Mouse (Mus musculus) c-Kit-negative CD71-positive TER-119-positive erythroid progenitor cells, embryonic 14.5 days (primary cell): ENCODE results near the gene Copz1.
A peak's percentile ranks its signal among the peaks of the same experiment; 100 is the strongest.
"Not testable (repeated sequence)": the region's sequence is repeated elsewhere in the genome, so short reads cannot be mapped to it uniquely, and the experiment has no call there.

ENCODE experiments used
- DNase-seq: peaks from one replicate; pipeline ENCODE4 v3.0.0-alpha.2; 2013; ENCODE audit warnings: low read depth, low spot score

The Copz1 gene

DNA sequence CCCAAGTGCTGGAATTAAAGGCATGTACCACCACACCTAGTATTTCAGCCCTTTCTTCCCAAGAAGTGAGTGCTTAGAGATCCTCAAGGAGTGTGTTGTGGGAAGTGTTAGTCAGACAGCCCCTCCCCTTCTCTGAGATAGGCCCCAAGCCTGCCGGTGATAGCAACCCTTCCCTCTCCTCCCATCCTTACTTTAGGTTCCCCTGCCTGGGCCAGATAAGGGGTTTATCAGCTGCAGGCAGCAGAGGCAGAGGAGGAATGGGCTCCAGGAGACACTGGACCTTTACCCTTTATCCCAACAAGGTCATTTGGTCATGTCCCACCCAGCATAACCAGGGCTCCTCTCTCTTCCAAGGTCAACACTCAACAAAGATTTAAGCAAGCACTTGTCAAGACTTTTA, 20.9 kb upstream of the Copz1 start:
- peak; percentile 79 for DNase-seq

GRCm38 (mm10) chr15:103252660-103253059, 19.9 kb upstream of the Copz1 start:
- no peak for DNase-seq

DNA sequence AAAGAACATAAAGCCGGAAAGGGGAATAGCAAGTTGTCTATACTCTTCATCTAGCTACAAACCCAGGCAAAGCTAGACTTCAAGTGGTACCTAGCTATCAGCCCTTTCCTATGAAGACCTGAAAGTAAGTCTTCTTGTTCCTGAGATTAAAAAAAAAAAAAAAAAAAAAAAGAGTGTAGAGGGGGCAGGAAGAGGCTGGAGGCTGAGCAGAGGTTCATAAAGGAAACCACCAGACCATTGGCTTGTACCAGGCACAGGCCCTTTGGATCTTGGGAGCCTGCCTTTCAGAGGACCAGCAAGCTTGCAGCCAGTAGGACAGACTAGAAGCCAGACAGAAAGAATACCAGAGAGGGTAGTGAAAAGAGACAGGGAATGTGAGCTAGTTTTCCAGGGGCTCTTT, 19.2 kb upstream of the Copz1 start:
- no peak for DNase-seq

- no peak for DNase-seq
Measured at GRCm38 (mm10) chr15:103255169-103255568, 17.3 kb upstream of the Copz1 start.

- DNase-seq = no peak
Measured at GRCm38 (mm10) chr15:103256210-103256986, 16.1 kb upstream of the Copz1 start.

GRCm38 (mm10) chr15:103257790-103258728, 14.5 kb upstream of the Copz1 start, which contains the start of gene Nfe2:
Gene Nfe2 (minus strand): TSS chr15:103258403.
- peak; percentile 91 for DNase-seq

DNA sequence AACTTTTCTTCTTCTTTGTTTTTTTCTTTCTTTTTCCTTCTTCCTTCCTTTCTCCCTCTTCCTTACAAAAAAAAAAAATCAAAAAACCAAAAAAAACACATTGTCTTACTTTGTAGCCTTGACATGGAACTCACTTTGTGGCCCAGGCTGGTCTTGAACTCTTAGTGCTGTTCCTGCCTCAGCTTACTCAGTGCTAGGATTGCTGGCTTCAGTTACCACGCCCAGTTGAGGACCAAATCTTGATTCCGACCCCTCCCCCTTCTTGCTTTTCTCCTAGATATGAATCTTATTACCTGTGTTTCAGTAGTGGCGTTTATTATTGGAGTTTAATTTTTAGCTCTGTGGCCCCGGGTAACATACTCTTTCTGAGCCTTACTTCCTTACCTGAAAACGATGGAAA, 13.4 kb upstream of the Copz1 start:
- DNase-seq = no peak

GRCm38 (mm10) chr15:103259989-103260388, 12.5 kb upstream of the Copz1 start:
- no peak for DNase-seq

GRCm38 (mm10) chr15:103264794-103265193, 7.7 kb upstream of the Copz1 start:
- DNase-seq = no peak

- DNase-seq = no peak
Measured at GRCm38 (mm10) chr15:103268903-103269302, 3.6 kb upstream of the Copz1 start.

DNA sequence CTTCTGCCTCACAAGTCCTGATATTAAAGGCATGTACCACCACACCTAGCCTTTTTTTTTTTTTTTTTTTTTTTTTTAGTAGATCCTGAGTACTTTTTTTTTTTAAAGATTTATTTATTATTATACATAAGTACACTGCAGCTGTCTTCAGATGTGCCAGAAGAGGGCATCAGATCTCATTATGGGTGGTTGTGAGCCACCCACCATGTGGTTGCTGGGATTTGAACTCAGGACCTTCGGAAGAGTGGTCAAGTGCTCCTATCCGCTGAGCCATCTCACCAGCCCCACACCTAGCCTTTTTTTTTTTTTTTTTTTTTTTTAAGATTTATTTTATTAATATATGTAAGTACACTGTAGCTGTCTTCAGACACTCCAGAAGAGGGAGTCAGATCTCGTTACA, 3.4 kb downstream of the Copz1 start:
- DNase-seq = not testable (repeated sequence)

DNA sequence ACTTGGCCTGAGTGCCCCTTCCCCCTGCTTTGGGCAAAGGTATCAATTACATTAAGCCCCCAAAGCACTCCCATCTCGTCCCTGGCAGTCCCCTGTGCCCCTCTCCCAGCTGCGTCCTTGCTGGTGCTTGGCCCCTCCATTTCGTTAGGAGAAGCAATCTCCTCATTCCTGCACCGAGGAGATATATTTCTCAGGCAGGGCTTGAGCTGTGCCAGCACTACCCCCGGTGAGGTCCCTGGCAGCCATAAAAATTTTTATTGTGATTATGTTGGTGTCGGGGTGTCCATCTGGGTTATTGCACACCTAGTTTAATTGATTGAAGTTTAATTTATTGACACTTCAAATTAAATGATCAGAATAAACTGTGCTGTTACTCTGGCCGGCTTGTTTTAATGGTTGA, 5.4 kb downstream of the Copz1 start:
- DNase-seq = no peak

DNA sequence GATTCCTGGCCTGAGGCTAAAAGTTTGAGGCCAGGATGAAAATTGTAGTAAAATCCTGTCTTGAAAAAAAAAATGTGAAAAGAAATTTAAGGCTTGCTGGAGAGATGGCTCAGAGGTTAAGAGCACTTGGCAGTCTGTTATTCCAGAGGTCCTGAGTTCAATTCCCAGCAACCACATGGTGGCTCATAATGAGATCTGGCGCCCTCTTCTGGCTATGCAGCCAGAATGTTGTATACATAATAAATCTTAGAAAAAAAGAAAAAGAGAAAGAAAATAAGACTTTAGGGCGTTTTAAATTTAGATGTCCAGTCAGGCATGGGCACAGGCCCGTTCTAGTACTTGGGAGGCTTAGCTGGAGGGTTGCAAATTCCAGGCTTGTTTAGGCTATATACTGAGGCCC, 7.2 kb downstream of the Copz1 start:
- DNase-seq = peak; percentile 67

GRCm38 (mm10) chr15:103280817-103281464, 8.4 kb downstream of the Copz1 start:
- DNase-seq = peak; percentile 65

GRCm38 (mm10) chr15:103281465-103282205, 9.1 kb downstream of the Copz1 start:
- no peak for DNase-seq

GRCm38 (mm10) chr15:103284066-103284465, 11.6 kb downstream of the Copz1 start:
- peak; percentile 25 for DNase-seq

GRCm38 (mm10) chr15:103284647-103285046, 12.1 kb downstream of the Copz1 start:
- no peak for DNase-seq

DNA sequence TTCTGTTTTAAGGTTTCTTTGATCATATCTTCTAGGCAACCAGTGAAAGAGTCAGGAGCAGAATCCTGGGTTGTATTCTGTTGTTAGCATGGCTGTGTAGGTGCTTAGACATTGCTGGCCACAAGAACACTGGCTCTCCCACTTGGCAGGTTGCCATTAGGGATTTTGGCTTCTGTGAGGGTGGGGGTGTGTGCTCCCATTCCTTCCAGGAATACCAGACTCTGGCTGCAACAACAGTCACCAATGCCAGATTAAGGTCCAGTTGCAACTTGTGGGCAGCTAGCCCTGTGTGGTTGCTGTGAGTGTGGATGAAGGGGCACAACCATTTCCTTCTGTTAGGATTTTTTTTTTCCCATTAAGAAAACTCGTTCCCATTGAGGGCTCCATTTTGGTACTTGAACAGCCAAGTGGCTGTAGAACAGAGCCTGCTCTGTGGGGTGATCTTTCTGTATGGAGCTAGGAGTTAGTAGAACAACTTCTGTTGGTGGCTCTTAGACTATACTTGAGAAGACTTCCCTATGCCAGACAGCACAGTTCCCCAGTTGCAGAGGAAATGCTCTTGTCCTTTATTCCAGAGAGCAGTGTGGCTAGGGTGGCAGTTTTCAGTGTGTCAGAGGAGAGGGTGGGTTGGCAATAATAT, 13.4 kb downstream of the Copz1 start:
- no peak for DNase-seq

DNA sequence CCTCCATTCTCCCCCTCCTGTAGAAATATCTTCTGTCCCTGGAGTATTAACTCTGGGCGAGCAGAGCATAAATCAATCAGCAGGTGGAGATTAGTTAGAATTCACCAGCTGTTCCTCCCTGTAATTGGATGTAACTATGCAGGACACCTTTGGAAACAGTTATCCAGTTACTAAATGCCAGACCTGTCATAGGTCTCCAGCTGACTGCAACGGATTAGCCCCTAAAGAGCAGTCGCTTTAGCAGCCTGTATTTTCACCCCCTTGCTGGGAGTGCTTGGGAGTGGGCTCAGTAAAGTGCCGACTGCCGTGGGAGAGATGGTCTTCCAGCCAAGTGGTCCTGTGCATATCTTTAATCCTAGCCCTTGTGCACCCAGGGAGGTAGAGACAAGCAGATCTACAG, 17.1 kb downstream of the Copz1 start:
- DNase-seq = no peak

DNA sequence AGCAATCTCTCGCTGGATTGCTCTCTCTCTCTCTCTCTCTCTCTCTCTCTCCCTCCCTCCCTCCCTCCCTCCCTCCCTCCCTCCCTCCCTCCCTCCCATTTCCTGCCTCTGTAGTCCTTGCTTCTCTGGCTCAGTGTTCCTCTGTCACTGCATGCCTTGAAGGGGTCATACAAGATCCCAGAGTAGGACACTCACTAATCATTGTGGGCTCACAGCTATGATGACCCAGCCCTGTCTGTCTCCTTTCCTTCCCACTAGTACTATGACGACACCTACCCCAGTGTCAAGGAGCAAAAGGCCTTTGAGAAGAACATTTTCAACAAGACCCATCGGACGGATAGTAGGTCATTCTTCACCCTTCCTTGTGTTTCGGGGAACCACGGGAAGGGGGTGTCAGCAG, 17.9 kb downstream of the Copz1 start:
- DNase-seq = no peak

- DNase-seq = no peak
Measured at GRCm38 (mm10) chr15:103290843-103291242, 18.3 kb downstream of the Copz1 start.
